Mouse (Mus musculus) ovary, adult 18-20 months (tissue): ENCODE results near the gene Pigq.

Experiments used
- DNase-seq: peaks from one replicate; pipeline ENCODE4 v3.0.0; 2022; ENCODE audit warnings: low spot score, mixed read lengths

Pigq gene

DNA sequence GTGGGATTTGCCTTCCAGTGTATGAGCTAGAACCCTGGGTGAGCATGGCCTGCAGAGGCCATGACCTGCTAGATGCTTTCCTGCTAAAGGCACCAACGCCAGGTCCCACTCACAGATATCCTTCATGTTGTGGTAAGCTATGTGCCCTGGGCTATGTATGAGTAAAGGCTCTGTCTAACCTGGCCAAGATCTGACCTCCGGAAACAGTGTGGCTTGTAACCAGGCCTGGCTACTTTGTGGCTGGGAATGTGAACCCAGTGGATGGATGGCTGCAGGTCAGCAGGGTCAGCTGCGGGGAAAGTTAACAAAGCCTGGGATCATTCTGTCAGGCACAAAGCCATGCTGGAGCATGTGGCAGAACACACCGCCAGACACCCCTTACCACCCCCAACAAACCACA lies 63.0 kb downstream of the Pigq start:
- no peak for DNase-seq

DNA sequence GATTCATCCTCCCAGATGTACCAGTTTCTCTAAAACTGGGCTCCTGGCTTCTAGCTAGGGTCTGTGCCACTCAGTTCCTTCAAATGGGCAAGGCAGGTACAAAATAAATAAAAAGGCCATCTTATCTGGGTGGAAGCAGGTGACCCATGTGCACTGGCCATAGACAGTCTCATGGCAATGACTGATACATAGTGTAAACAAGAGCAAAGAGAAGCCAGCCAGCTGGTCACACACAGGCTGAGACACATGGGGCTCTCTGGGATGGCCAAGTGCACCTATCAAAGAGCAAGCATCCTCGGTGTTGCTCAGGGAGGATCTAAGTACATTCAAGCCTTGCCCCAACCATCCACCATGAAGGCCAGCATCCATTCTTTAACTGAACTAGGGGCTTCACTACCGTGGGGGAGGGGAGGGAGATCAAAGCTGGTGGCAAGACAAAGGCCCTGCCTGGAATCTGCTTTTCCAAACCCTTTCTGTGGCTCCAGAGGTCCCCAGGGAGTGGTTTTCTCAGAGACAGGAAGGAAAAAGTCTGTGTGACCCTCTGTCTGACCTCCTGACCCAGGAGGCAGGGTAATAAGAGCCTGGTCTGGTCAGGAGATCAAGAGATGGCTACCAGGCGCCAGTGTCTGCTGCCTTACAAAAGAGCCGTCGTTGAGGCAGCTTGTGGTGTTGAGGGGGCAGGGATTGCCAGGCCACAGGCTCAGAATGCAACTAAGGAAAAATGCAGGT lies 63.7 kb downstream of the Pigq start:
- no peak for DNase-seq

GRCm38 (mm10) chr17:25880196-25880910 lies 64.4 kb downstream of the Pigq start, which contains the start of gene Wfikkn1:
Wfikkn1 (minus strand) TSS chr17:25880858.
- DNase-seq = no peak

DNA sequence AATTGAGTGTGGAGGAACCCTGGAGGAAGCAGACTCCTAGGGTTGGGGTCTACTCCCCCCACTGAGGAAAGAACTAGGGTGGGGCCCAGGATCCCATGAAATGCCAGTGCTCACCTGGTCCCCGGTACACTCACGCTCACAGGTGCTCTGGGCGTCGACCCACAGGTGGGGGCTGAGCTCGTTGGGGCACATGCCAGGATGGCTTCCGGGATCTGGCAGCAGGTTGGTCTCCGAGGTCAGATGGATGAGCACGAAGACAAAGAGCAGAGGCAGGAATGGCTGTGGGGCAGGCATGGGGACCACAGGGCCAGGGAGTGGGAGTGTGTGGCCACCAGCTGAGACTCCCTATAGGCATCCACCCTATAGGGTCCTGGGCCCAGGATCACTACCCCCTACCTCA lies 65.0 kb downstream of the Pigq start:
- no peak for DNase-seq

GRCm38 (mm10) chr17:25879261-25879660 lies 65.5 kb downstream of the Pigq start:
- DNase-seq = no peak

- DNase-seq = no peak
These were observed 66.0 kb downstream of the Pigq start for GRCm38 (mm10) chr17:25878611-25879180.

GRCm38 (mm10) chr17:25877741-25878610 lies 66.8 kb downstream of the Pigq start:
- no peak for DNase-seq

DNA sequence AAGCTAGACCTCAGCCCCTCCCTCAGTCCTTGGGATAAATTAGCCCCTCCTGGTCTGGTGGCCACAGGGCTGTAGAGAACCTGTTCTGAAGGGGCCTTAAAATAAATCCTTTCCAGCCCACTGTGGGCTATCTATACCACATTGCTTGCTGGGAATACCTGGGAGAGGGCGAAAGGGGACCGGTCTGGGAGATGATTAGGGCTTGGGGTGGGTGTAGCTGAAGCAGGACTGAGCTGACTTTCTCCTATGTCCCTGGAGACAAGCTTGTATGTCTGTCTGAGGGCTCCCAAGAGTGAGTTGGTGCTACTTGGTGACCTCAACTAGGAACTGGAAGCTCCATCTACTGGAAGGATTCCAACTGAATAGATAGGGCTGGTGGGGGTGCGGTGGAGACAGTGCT lies 67.7 kb downstream of the Pigq start:
- DNase-seq = no peak
